Mouse (Mus musculus) gastrocnemius, postnatal 10 days (tissue): ENCODE data around the gene Rap1b. TPM values are rescaled to one million over a fixed set of nuclear protein-coding genes. Genes with fewer than 3 reads are reported as not detected.

Experiments used
- DNase-seq: peaks from one replicate; pipeline ENCODE4 v3.0.0; 2021; ENCODE audit warnings: mixed read lengths
- total RNA-seq, 2 experiments: library from RNA; stranded (reverse); gene quantifications; 2 replicates each; pipeline ENCODE4 v1.2.3; 2021

Gene Rap1b
- total RNA-seq, 2 experiments from 2014 or later = 42.3 to 50.4 TPM

- DNase-seq = no peak
These were observed 27.2 kb downstream of the Rap1b start for GRCm38 (mm10) chr10:117818600-117818999.

- no peak for DNase-seq
These were observed 29.1 kb downstream of the Rap1b start for GRCm38 (mm10) chr10:117816721-117817120.

- DNase-seq = no peak
These were observed 33.3 kb downstream of the Rap1b start for GRCm38 (mm10) chr10:117812501-117812900.

GRCm38 (mm10) chr10:117811555-117811954, 34.3 kb downstream of the Rap1b start:
- DNase-seq = no peak

GRCm38 (mm10) chr10:117810506-117810905, 35.3 kb downstream of the Rap1b start:
- no peak for DNase-seq

GRCm38 (mm10) chr10:117808068-117808467, 37.8 kb downstream of the Rap1b start:
- no peak for DNase-seq

- no peak for DNase-seq
These were observed 39.9 kb downstream of the Rap1b start for GRCm38 (mm10) chr10:117805919-117806318.

- no peak for DNase-seq
These were observed 41.7 kb downstream of the Rap1b start for GRCm38 (mm10) chr10:117803870-117804850.

GRCm38 (mm10) chr10:117801886-117802285, 43.9 kb downstream of the Rap1b start:
- DNase-seq = no peak

- DNase-seq = no peak
These were observed 46.0 kb downstream of the Rap1b start for GRCm38 (mm10) chr10:117799806-117800205.

GRCm38 (mm10) chr10:117798436-117799035, 47.3 kb downstream of the Rap1b start:
- no peak for DNase-seq

- DNase-seq = no peak
These were observed 48.2 kb downstream of the Rap1b start for GRCm38 (mm10) chr10:117797684-117798083.

GRCm38 (mm10) chr10:117797106-117797505, 48.7 kb downstream of the Rap1b start:
- DNase-seq = no peak

GRCm38 (mm10) chr10:117796181-117796580, 49.7 kb downstream of the Rap1b start:
- peak; percentile 19 for DNase-seq

- DNase-seq = no peak
These were observed 50.6 kb downstream of the Rap1b start for GRCm38 (mm10) chr10:117795206-117795605.

GRCm38 (mm10) chr10:117793436-117794030, 52.3 kb downstream of the Rap1b start:
- no peak for DNase-seq

- DNase-seq = peak; percentile 100
These were observed 53.4 kb downstream of the Rap1b start, which contains the start of gene Nup107 for GRCm38 (mm10) chr10:117792141-117793091. Gene Nup107 (minus strand): TSS chr10:117792705.

GRCm38 (mm10) chr10:117791171-117791470, 54.7 kb downstream of the Rap1b start:
- DNase-seq = no peak

- DNase-seq = no peak
These were observed 55.2 kb downstream of the Rap1b start for GRCm38 (mm10) chr10:117790421-117791170.

- DNase-seq = no peak
These were observed 55.8 kb downstream of the Rap1b start for GRCm38 (mm10) chr10:117790011-117790410.

GRCm38 (mm10) chr10:117784646-117785045, 61.2 kb downstream of the Rap1b start:
- DNase-seq = no peak
